Mouse (Mus musculus) left cerebral cortex, postnatal 25 days (tissue): ENCODE results near the gene Grsf1. TPM values are rescaled to one million over a fixed set of nuclear protein-coding genes. Genes with fewer than 3 reads are reported as not detected.

ENCODE experiments used
- DNase-seq, 2 experiments: peaks; one replicate each; pipeline ENCODE4 v3.0.0; 2022; ENCODE audit warnings: low spot score in 2 of 2, mixed read lengths in 1 of 2
- intact Hi-C: fragments of 180-260 bp; cut with DNase I; formaldehyde crosslinking; loops from one replicate; pipeline ENCODE4 v1.15.1; 2025
- total RNA-seq, 2 experiments: library from RNA; stranded (reverse); gene quantifications; 2 replicates each; pipeline ENCODE4 v1.2.3; 2021

Grsf1 gene
- 100 to 1,000 TPM; 100 to 109 TPM for total RNA-seq

GRCm38 (mm10) chr5:88675443-88676387 lies at the start of gene Grsf1:
Gene Grsf1 (minus strand): TSS chr5:88676171.
- intact Hi-C loops = loop anchor here (1.0 to 5.0 kb wide), 2 partner anchors 45 to 87 kb away; partner anchors contain the start of genes Dck and Mob1b
- peak; percentile 88 to 90 for DNase-seq

DNA sequence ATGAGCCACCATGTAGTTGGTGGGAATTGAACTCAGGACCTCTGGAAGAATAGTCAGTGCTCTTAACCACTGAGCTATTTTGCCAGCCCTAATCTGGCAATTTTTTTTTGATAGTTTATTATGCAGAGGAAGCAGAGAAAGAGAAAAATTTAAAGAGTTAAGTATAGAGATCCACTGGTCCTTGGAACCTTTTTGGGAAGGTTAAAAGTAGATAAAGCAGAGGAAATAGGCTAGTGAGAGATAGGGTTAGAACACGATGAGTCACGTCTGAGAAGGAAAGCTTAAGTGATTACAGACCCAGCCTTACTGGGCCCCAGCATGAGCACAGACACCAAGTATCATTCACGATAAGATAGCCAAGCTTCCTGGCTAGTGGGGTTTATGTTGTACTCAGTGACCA lies 48.1 kb upstream of the Grsf1 start:
- no peak for DNase-seq
- intact Hi-C loops = no loop called here

DNA sequence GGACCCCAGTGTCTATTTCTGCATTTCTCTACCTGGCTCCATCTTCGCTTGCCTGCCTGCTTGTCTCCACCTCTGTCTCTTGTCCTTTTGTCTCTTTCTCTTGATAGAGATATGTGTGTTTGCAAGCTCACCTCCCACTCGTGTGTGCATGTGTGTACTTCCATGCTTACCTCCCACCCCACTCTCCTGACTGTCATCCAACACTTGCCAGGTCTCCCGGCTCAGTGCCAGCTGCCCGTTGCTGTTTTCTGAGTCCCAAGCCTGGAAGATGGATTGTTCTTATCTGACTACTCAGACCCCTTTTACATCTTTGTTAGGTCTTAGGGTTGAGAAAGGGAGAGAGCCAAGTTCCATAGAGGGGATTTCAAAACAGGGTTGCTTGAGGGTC lies 46.2 kb upstream of the Grsf1 start:
- peak; percentile 13 to 30 for DNase-seq
- intact Hi-C loops = no loop called here

DNA sequence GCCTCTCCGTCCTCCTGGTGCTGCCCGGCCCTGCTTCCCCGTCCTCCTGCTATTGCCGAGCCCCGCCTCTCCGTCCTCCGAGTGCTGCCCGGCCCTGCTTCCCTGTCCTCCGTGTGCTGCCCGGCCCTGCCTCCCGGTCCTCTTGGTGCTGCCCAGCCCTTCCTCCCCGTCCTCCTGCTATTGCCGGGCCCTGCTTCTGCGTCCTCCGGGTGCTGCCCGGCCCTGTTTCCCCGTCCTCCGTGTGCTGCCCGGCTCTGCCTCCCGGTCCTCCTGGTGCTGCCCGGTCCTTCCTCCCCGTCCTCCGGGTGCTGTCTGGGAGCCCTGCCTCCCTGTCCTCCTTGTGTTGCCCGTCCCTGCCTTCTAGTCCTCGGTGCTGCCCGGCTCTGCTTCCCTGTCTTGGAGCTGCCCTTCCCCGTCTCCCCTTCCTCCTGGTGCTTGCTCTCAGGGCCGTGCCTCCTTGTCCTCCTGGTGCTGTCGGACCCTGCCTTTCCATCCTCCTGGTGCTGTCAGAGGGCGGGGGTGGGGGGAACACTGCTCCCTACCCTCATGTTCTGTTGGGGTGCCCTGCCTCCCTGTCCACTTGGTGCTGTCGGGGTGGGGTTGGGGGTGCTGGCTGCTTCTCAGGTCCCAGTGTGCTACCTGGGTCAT lies 45.7 kb upstream of the Grsf1 start:
- DNase-seq = peak; percentile 17 to 24
- intact Hi-C loops = no loop called here

GRCm38 (mm10) chr5:88721003-88721475 lies 45.1 kb upstream of the Grsf1 start:
- intact Hi-C loops = no loop called here
- no peak for DNase-seq

GRCm38 (mm10) chr5:88720116-88721002 lies 44.4 kb upstream of the Grsf1 start, which contains the start of gene Mob1b:
Gene Mob1b (plus strand): TSS chr5:88720855.
- peak; percentile 96 for DNase-seq
- intact Hi-C loops = loop anchor here (1.0 kb wide), 2 partner anchors 44 kb away; partner anchors contain the start of genes Dck and Grsf1

GRCm38 (mm10) chr5:88716983-88717382 lies 41.0 kb upstream of the Grsf1 start:
- no peak for DNase-seq
- intact Hi-C loops = no loop called here

GRCm38 (mm10) chr5:88712328-88712727 lies 36.4 kb upstream of the Grsf1 start:
- intact Hi-C loops = no loop called here
- DNase-seq = no peak

- intact Hi-C loops = no loop called here
- DNase-seq = peak; percentile 15 to 47
These were observed 35.8 kb upstream of the Grsf1 start for GRCm38 (mm10) chr5:88711618-88712224.

DNA sequence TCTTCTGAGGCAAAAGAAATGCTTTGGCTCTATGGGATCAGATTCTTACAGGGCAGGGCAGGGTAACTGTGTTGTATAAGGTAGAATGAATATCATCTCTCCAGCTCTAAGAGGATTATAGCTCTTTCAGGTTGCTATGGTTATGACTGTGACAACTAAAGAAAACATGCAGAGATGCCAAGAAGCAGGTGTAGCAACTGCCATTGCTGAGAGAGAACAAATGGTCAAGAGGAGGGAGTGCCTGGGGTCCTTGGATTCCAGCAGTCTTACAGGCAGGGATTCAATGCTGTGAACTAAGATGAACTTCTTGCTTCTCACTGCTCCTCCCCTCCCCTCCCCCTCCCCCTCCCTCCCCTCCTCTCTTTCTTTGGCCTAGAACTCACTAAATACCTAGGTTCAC lies 35.2 kb upstream of the Grsf1 start:
- intact Hi-C loops = no loop called here
- DNase-seq = peak in 1 of 2 experiments; percentile 41

- intact Hi-C loops = no loop called here
These were observed 27.6 kb upstream of the Grsf1 start for GRCm38 (mm10) chr5:88703551-88703950.

GRCm38 (mm10) chr5:88702041-88702440 lies 26.1 kb upstream of the Grsf1 start:
- DNase-seq = no peak
- intact Hi-C loops = no loop called here

More at GRCm38 (mm10) chr5:88703551-88703950, 27.6 kb upstream of the Grsf1 start:
- no peak for DNase-seq

DNA sequence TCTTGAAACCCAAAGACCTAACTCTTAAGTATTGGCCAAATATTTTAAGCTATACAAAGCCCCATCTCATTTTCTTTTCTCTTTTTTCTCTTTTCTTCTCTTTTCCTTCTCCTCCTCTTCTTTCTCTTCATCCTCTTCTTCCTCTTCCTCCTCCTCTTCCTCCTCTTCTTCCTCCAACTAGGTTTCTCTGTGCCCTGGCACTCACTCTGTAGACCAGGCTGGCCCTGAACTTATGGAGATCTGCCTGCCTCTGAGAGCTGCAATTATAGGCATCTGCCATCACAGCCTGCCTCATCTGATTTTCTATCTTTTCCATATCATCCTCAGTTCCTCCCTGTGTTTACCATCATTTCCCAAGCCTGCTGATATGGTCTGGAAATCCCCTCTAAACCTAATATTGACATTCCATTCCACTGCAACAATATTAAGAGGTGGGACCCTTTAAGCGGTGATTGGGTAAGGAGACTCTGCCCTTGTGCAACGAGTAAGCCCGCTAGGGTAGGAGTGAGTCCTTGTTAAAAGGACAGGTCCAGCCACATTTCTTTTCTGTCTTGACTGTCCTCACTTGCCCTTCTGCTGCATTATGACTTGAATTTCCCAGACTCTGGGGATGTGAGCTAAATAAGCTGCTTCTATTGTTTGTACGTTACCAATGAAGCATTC lies 23.4 kb upstream of the Grsf1 start:
- no peak for DNase-seq
- intact Hi-C loops = no loop called here

DNA sequence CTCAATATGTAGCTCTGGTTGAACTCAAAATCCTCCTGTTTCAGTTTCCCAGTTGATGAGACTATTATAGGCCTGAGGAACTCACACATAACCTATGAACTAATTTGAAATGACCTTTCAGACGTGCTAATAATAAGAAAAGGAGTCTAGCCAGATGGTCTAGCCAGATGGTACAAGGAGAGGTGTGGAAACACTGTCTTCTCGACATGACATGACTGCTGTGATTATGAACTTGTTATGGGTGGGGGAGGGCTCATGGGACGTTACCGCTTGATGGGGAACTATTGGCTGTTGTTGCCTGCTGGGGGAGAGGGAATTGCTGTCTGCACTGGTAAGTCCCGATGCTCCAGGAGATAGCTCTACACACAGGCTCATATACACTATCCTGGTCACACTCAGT lies 21.3 kb upstream of the Grsf1 start:
- no peak for DNase-seq
- intact Hi-C loops = no loop called here

DNA sequence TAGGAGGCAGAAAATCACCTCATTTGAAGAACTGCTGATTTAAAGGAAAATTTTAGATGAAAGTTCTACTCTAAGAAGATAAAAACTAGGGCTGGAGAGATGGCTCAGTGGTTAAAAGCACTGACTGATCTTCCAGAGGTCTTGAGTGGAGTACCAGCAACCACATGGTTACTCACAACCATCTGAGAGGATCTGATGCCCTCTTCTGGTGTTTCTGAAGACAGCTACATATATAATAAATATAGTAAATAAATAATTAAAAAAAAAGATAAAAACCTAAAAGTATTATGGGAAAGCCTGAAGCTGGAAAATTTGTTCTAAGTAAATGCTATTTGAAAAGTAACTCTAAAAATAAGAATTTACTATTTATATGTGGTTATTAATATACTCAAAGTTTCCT lies 17.1 kb upstream of the Grsf1 start:
- intact Hi-C loops = loop anchor here (5.0 kb wide), 1 partner anchor 689 kb away; no protein-coding TSS in a partner anchor

GRCm38 (mm10) chr5:88692586-88692985 lies 16.6 kb upstream of the Grsf1 start:
- no peak for DNase-seq
- intact Hi-C loops = loop anchor here (5.0 kb wide), 1 partner anchor 690 kb away; no protein-coding TSS in a partner anchor

More for the DNA sequence above, 17.1 kb upstream of the Grsf1 start:
- DNase-seq = no peak

GRCm38 (mm10) chr5:88691506-88692095 lies 15.6 kb upstream of the Grsf1 start:
- no peak for DNase-seq
- intact Hi-C loops = loop anchor here (5.0 kb wide), 1 partner anchor 691 kb away; no protein-coding TSS in a partner anchor
